Mouse (Mus musculus) G1E-ER4 (cell line): ENCODE measurements around the gene Vmn1r79. TPM values are rescaled to one million over a fixed set of nuclear protein-coding genes. Genes with fewer than 3 reads are reported as not detected.
"Not testable (repeated sequence)": the region's sequence is repeated elsewhere in the genome, so short reads cannot be mapped to it uniquely, and the experiment has no call there.

Source experiments
- GATA1 ChIP-seq: IDR thresholded peaks from one replicate; pipeline ENCODE4 v1.8.0; 2012; ENCODE audit warnings: low read length, inconsistent platforms
- polyA plus RNA-seq: library from polyadenylated mRNA; stranded (reverse); fragments of >175 nt; gene quantifications from 2 replicates; pipeline ENCODE4 v1.2.3, GENCODE M21; 2012

Gene Vmn1r79
- not detected in 2 replicates for polyA plus RNA-seq

- not testable (repeated sequence) for TF ChIP-seq GATA1
These were observed at the start of gene Vmn1r79 for GRCm38 (mm10) chr7:12170979-12171378. Gene Vmn1r79 (plus strand): TSS chr7:12171279.

GRCm38 (mm10) chr7:12149957-12150356 lies 21.1 kb upstream of the Vmn1r79 start, which contains the start of gene Vmn1r78:
Gene Vmn1r78 (plus strand): TSS chr7:12150257.
- no peak for TF ChIP-seq GATA1

GRCm38 (mm10) chr7:12188986-12189385 lies 17.9 kb downstream of the Vmn1r79 start, which contains the start of gene Vmn1r80:
Gene Vmn1r80 (plus strand): TSS chr7:12189286.
- no peak for TF ChIP-seq GATA1

- TF ChIP-seq GATA1, result no peak
These were observed 33.1 kb downstream of the Vmn1r79 start for GRCm38 (mm10) chr7:12204141-12204540.

Other genes starting within 250 kb of the Vmn1r79 start
- gene Vmn1r76, start 233.1 kb upstream of the Vmn1r79 start, polyA plus RNA-seq, result not detected in 2 replicates
- not detected in 2 replicates for gene Vmn1r77, start 134.5 kb upstream of the Vmn1r79 start, polyA plus RNA-seq
- not detected in 2 replicates for gene Vmn1r78, start 21.0 kb upstream of the Vmn1r79 start, polyA plus RNA-seq
- gene Vmn1r80, start 18.0 kb downstream of the Vmn1r79 start, polyA plus RNA-seq, result not detected in 2 replicates
- gene Vmn1r81, start 97.0 kb downstream of the Vmn1r79 start, polyA plus RNA-seq, result not detected in 2 replicates
- not detected in 2 replicates for gene Vmn1r82, start 129.2 kb downstream of the Vmn1r79 start, polyA plus RNA-seq
- not detected in 2 replicates for gene Vmn1r83, start 158.2 kb downstream of the Vmn1r79 start, polyA plus RNA-seq
- not detected in 2 replicates for gene Vmn1r84, start 198.0 kb downstream of the Vmn1r79 start, polyA plus RNA-seq